Mouse (Mus musculus): ENCODE results near the gene Prrx1.

The Prrx1 gene

DNA sequence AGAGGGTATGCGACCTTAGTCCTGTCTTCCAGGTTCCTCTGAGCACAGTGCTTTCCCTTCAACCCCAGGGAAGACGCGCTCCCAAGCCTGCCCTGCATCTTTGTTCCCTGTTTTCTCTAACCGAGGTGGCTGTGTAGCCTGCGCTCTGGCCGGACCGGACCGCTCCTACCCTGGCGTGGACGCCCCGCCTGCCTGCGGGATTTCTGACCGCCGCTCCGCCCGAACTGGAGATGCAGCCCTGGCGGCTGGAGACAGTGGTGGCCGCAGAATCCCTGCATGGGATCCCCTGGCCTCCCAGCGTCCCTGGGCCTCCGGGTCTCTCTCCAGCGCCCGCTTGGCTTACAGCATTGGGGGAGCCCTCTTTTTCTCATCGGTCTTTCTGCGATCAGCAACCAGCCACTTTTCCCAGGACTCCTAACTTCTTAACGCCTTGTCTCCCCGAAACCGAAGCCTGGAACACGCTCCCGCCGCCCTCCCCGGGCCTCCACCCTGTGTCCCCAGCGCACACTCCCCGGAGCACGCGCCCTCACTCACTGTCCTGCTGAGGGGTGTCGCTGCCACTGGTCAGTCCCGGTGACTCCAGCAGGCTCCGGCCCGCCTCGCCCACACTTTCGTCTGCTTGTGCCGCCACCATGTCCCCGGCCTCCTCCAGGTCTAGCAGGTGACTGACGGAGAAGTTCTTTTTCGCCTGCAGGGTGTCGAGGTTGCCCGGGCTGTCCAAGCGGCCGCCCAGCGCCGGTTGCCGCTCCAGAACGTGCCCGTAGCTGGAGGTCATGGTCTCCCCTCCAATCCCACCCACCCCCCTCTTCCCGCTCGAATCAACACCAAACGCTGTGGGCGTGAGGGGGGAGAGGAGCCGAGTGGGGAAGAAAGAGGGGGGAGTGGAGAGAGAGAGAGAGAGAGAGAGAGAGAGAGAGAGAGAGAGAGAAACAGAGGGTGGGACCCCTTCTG is 1.4 kb downstream of the Prrx1 start:
- no peak for DNase-seq (ENCODE audit: low read depth)

- DNase-seq (ENCODE audit: low read depth), result no peak
Observed at GRCm38 (mm10) chr1:163311006-163311836, 2.3 kb downstream of the Prrx1 start.

DNA sequence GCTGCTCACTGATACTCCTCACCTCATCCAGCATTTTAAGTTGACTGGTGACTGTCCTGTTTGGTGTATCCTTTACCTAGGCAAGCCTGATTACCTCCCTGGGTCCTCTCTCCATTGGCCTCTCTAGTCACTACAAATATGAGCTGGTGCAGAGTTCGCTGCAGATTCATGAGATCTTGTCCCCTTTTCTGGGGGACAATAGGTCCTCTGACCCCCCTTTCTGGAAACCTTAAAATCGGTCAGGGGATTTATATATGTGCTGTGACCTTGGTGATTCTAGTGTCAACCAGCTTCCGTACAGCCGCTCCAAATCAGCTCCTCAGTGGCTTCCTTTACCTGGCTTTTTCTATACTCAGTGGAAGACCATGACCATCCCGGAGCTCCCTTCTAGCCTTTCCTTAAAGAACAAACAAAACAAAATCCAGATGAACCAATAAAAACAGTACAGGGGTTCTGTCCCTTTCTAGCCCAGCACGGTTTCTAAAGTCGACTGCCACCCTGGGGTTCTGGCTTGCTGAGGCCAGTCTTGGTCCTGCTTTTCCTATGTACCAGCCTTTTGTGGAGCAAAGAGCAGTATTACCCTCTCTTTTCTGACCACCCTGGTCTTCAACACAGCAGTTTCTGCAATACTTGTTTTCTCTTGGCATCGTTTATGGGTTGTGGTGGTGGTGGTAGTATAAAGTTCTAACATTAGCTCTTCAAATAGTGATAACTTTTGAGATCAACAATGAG is 3.3 kb downstream of the Prrx1 start:
- no peak for DNase-seq (ENCODE audit: low read depth)

DNA sequence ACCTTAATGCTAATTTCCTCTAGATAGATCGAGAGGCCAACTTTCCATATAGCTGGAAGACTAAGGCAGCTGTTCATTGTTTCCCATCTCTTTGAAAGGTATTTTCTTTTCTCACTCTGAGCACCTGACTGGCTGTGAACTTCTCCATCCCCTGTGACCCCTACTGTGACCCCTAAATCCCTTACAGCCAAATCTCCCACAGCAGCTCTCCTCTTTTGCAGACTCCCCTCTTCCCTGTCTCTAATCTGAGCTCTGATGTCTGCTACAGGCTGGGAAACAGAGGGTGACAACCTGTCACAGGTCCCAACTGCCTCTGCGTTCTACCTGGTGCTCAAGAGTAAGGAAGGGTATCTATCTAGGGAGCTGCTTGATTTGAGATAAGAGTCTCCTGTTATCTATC is 4.0 kb downstream of the Prrx1 start:
- no peak for DNase-seq (ENCODE audit: low read depth)

GRCm38 (mm10) chr1:163308631-163309030 is 4.9 kb downstream of the Prrx1 start:
- DNase-seq (ENCODE audit: low read depth), result no peak

DNA sequence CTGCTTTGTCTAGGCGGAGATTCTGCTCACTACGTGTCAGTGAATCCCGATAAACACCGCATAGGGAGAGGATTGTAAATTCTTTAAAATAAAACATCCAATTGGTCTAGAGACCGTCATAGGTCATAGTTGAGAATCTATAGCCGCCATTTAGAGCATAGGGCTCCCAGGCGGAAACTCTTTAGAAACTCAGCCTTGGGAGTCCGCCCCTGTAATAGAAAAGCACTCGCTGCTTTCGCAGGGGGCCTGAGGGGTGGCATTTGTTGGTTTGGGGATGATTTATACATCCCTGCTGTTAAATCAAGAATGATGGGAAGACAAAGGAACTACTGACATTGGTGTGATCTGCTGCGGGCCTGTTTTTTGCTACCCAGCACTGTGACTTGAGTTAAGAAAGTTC is 5.8 kb downstream of the Prrx1 start:
- no peak for DNase-seq (ENCODE audit: low read depth)

DNA sequence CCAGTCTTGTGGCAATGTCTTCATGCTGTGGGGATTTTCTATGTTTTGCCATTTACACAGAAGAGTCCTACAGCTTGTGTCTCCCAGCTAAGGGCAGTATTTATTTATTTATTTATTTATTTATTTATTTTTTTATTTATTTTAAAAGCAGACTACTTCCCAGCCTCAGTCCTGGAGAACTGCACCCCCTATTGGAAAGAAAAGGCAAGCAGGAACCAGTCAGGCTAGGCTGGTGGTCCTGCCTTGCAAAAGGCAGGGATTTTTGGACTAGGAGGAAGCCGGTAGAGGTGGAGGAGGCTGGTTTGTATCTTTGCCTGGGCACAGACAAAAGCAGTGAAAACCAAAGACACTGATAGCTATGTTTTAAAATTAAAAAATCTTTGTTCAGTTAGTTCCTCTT is 7.6 kb downstream of the Prrx1 start:
- no peak for DNase-seq (ENCODE audit: low read depth)

DNA sequence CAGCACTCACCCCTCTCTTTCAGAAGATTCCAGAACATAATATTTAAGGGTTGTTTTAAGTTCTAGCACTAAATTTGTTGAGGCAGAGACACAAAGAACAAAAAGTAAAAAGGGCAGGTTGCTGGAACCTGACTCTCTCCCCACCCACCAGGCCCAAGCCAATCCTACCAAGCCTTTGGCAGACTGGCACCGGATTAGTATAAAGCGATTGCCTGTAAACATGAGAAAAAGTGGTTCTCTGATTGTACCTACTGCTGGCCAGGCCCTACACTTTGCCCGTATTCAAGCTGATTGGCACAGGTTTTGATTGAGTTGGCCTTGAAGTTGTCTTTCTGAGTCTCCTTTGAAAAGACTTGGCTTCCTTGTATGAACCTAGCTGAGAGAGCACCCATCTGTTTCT is 8.7 kb downstream of the Prrx1 start:
- DNase-seq (ENCODE audit: low read depth), result no peak

DNA sequence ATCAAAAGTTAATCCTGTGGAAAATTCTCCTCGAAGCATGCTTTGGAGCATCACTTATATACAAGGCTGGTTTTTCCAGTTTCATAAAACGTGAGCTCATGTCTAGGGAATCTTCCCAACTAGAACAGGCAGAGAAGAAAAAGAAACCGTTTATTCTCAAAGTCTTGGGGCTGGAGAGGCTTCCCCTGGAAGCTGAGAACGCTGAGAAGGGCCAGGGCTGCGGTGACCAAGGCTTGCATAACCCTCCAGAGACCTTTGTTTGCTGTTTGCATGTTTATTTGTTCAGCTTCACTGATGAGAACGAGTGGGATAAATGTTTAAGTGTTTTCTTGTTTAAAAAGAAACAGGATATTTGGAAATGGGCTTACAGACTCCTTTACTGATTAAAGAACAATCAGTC is 11.2 kb downstream of the Prrx1 start:
- no peak for DNase-seq (ENCODE audit: low read depth)

DNA sequence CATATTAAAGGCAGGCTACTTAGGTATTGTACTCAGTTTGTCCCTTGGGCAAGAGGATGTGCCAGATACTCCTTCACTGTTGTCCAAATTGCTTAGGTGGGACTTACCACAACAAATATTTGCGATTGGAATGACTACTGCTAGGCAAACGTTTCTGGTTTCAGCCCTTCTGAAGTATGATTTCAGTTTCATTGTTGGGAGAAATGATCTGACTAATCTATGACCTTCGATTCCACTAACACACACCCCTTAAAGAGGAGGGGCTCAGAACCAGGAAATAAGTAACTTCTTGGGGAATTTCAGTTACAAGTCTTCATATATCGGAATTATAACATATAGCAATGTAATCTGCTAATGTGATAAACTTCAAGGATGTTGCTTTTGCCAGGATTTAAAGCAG is 20.4 kb downstream of the Prrx1 start:
- no peak for DNase-seq (ENCODE audit: low read depth)

DNA sequence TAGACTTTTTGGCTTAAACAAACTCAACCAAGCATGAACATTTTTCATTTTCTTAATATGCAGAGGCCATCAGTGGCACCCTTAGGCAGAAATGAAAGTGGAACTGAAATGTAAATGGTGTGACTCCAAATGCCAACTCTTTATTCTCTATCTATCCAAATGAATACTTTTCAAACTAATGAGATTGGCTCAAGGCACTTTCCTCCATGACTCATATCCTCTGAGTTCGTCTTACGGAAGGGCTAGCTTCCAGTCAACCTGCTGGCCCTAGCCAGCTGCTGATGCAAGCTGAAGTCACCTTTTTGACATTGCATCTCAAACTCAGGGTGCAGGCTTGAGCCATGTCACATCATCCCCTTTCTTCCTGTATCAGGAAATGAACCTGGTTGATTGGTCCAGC is 21.6 kb downstream of the Prrx1 start:
- no peak for DNase-seq (ENCODE audit: low read depth)

GRCm38 (mm10) chr1:163289131-163289530 is 24.4 kb downstream of the Prrx1 start:
- no peak for DNase-seq (ENCODE audit: low read depth)

DNA sequence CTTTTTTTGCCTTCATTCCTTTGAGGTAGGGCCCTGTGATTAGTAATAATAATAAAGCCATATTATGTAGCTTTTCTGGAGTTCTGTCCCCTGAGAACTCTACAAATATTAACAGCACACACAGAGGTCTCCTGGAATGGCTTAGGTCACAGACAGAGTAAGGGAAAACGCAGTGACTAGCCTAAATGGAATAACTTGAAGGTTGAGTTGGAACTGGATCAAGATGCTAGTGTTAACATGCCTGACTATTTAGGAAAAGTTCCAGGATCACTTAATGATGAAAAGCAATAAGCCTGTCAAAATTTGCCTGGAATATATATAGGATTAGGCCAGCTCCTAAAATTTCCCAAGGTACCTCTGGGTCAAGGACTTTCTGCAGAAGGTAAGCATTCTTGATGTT is 28.0 kb downstream of the Prrx1 start:
- no peak for DNase-seq (ENCODE audit: low read depth)

DNA sequence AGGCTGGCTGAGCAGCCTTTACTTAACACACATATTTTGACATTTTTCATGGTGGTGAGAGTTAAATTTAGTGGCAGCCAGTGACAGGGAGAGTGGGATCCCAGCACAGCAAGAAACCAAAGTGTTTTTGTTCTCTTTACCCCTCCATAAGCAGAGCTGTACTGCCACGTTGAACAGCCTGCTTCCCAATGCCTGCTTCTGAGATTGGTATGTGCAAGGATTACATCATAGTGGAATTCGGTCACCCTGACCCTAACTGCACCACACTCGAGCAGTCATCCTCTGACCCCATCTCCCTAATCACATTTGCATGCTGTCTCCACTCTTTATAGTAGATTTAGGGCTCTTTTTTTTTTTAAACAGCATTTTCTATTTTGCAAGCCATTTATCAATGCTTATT is 28.4 kb downstream of the Prrx1 start:
- DNase-seq (ENCODE audit: low read depth), result no peak

DNA sequence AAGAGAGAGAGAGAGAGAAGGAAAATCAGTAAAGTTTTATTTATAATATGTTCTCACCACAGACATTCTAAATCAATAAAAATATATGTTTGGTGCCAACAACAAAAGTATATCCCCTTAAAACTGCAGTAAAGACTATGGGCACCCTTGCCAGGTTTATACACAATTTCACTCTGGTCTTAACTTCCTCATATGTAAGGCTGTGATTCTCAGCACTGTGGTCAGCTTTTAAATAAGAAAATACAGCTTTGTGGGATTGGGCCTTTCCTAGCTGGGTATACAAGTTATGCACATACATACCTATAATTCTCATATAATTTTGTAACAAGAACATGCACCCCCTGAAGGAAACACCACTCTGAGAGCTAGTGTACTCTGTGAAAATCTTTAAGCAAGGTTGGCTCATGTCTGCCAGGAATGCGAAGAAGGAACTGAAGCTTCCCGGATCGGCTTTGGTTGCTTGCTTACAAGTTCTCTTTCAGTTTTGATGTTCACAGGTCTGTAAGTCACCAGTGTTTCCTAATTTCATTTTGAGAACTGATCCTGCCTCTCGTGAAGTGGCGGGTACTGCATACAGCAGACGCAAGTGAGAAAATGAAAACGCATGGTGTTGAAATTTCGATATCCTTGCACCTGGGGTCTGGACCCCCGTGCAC is 29.4 kb downstream of the Prrx1 start:
- DNase-seq (ENCODE audit: low read depth), result no peak

DNA sequence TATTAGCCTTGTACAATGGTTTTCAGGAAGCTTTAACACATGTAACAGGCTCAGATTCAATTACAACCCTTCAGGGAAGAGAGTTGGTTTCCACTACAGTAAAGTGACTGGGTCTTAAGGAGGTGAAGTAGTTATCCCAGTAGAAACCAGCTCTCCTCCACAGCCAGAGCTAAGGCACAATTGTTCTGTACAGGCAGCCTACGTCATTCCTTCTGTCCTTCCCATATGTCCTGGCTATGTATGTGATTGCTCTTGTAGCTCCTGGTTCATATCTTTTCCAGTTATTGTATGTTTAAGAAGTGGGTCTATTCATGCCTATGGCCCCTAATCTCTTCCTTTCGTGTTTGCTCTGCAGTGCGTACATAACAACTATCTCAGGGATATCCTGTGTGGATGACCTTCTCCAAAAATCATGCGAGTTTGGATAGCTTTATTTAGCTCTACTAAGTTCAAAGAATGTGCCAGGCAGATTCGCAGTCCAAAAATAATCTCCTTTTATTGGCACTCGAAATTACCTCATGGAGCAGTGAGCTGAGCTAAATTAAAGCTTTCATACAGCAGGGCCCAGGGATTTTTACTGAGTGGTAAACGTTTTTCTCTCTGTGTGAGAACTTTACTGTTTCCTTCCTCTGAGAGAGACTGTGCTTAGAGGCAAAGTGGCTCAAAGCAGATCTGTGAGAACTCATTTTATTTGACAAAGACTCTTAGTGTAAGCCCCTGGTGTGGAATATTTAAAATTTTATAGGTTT is 31.9 kb downstream of the Prrx1 start:
- DNase-seq (ENCODE audit: low read depth), result no peak

- no peak for DNase-seq (ENCODE audit: low read depth)
Observed at GRCm38 (mm10) chr1:163280842-163281122, 32.7 kb downstream of the Prrx1 start.

DNA sequence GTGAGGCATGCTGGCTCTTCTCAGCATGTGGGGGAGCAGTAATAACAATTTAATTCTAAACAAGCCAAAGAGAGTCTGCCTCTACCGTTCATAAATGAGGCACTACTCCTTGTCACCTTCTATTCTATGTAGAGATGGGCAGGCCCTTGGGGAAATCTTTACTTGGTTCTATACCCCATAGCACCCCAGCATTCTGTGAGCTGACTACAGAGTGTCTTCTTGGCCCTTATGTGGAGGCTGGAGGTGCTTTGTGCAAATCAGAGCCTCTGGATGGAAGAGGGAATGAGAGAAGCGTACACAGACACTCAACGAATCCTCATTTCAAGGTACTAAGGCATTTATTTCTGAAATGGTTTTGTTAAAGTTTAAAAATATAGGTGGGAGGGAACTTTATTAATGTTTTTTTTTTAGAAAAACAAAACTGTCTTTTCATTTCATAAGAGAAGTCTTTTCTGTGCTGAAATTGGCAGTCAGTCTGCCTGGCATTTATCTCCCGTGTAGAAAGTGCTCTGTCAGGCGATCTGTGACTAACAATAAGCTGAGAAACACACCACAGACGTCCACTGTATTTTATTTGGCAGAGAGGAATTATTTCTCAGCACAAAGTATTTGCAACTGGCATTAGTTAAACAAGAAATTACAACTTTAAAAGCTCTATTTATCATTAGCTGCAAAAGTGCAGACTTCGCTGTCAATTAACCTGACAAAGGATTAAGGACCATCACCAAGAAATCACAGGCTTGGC is 33.2 kb downstream of the Prrx1 start:
- no peak for DNase-seq (ENCODE audit: low read depth)

DNA sequence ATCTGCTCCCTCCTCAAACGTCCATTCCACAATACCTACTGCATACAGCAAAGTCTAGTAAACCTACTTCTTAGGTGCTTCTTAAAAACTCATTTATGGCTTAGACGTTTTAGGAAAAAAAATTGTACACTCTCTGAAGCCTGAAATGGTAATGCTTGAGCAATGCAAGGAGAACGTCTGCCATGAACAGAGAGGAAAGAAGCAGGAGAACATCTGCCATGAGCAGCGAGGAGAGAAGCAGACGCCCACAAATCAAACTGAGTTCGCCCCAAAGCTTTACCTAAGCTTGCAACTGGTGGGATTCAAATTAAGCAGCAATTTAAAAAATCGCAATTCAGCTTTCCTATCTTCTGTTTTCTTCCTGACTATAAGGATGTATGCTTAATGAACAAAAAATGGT is 36.4 kb downstream of the Prrx1 start:
- DNase-seq (ENCODE audit: low read depth), result no peak

DNA sequence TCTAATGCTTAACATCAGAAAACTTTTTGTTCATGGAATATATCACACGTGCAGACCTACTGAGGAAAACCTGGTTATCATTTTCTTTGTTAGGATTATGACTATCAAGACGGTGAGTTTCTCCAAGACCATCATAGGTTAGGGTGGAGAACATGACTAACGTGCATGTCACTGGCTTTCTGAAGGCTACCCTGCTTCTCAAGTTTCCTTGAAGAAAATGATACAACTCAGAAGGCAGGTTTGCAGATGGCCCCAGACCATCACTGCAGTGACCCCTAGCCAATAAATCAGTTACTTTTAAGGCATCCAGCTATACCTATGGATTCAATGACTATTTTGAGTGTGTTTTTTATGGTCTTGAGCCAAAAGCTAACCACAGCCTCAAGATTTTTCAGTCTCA is 38.6 kb downstream of the Prrx1 start:
- no peak for DNase-seq (ENCODE audit: low read depth)

GRCm38 (mm10) chr1:163273132-163273531 is 40.4 kb downstream of the Prrx1 start:
- DNase-seq (ENCODE audit: low read depth), result no peak

Data from naive thymus-derived CD4-positive, alpha-beta T cell, adult 2 months (primary cell).